Mouse (Mus musculus) thymus, adult 2 months (tissue): ENCODE results near the gene 2410004B18Rik.

ENCODE experiments used
- CTCF ChIP-seq: fragments of 200-500 bp; IDR thresholded peaks from 2 replicates; pipeline ENCODE4 v1.5.1; 2012; ENCODE audit warnings: mild to moderate bottlenecking, control low read depth, low read length, moderate library complexity, borderline replicate concordance; ENCODE audit not compliant: control insufficient read depth, poor library complexity, insufficient read depth; ENCODE audit errors: extremely low read depth
- POLR2A ChIP-seq: fragments of 200-500 bp; IDR thresholded peaks from 2 replicates; pipeline ENCODE4 v1.6.1; 2012; ENCODE audit warnings: mild to moderate bottlenecking, low read length, control low read depth, moderate library complexity; ENCODE audit not compliant: control insufficient read depth, poor library complexity, insufficient read depth; ENCODE audit errors: extremely low read depth

DNA sequence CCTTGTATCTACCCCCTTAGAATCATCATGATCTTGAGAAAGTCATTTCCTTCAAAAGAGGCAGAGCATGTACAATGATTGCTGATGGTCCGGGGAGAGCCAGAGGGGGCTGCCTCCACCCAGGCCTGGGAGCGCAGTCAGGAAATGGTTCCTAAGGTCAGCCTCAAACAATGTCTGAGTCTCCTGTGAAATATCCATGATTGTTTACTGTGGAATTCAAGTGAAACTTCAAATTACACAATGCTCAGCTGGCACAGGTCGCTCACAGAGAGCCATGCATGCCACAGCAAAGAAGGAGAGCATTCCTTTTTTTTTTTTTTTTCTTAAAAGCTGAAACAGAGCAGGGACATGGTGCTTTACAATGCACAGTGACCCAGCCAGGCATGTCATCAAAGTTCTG lies 45.4 kb upstream of the 2410004B18Rik start:
- no peak for TF ChIP-seq CTCF
- TF ChIP-seq POLR2A: no peak
